Mouse (Mus musculus): ENCODE results near the gene Arid2. TPM values are rescaled to one million over a fixed set of nuclear protein-coding genes. Genes with fewer than 3 reads are reported as not detected.
"Not testable (repeated sequence)": the region's sequence is repeated elsewhere in the genome, so short reads cannot be mapped to it uniquely, and the experiment has no call there.

Gene Arid2
- 10 to 100 TPM; 16.6 to 21.0 TPM for polyA plus RNA-seq (2017; shearing (Covaris generic))

- ATAC-seq, result no peak
Measured at GRCm38 (mm10) chr15:96287369-96287975, at the start of gene Arid2. TSS of gene Arid2 (plus strand) at chr15:96287518.

- ATAC-seq, result no peak
Measured at GRCm38 (mm10) chr15:96238071-96238470, 49.2 kb upstream of the Arid2 start.

- ATAC-seq, result no peak
Measured at GRCm38 (mm10) chr15:96244171-96244570, 43.1 kb upstream of the Arid2 start.

GRCm38 (mm10) chr15:96244715-96245114 is 42.6 kb upstream of the Arid2 start:
- ATAC-seq, result not testable (repeated sequence)

GRCm38 (mm10) chr15:96253827-96254226 is 33.5 kb upstream of the Arid2 start:
- no peak for ATAC-seq

GRCm38 (mm10) chr15:96254356-96254755 is 33.0 kb upstream of the Arid2 start:
- no peak for ATAC-seq

- ATAC-seq, result no peak
Measured at GRCm38 (mm10) chr15:96257781-96258180, 29.5 kb upstream of the Arid2 start.

- ATAC-seq, result no peak
Measured at GRCm38 (mm10) chr15:96264614-96265013, 22.7 kb upstream of the Arid2 start.

- no peak for ATAC-seq
Measured at GRCm38 (mm10) chr15:96267933-96268332, 19.4 kb upstream of the Arid2 start.

GRCm38 (mm10) chr15:96268610-96269009 is 18.7 kb upstream of the Arid2 start:
- ATAC-seq, result no peak

- no peak for ATAC-seq
Measured at GRCm38 (mm10) chr15:96269402-96269801, 17.9 kb upstream of the Arid2 start.

GRCm38 (mm10) chr15:96270272-96270880 is 16.9 kb upstream of the Arid2 start:
- ATAC-seq, result no peak

GRCm38 (mm10) chr15:96272356-96272755 is 15.0 kb upstream of the Arid2 start:
- ATAC-seq, result no peak

- no peak for ATAC-seq
Measured at GRCm38 (mm10) chr15:96274341-96274740, 13.0 kb upstream of the Arid2 start.

GRCm38 (mm10) chr15:96275198-96275597 is 12.1 kb upstream of the Arid2 start:
- no peak for ATAC-seq

- ATAC-seq, result no peak
Measured at GRCm38 (mm10) chr15:96275810-96276493, 11.4 kb upstream of the Arid2 start.

- ATAC-seq, result peak; percentile 68
Measured at GRCm38 (mm10) chr15:96277061-96277460, 10.3 kb upstream of the Arid2 start.

GRCm38 (mm10) chr15:96281236-96281635 is 6.1 kb upstream of the Arid2 start:
- no peak for ATAC-seq

GRCm38 (mm10) chr15:96283141-96283540 is 4.2 kb upstream of the Arid2 start:
- ATAC-seq, result no peak

- peak; percentile 12 for ATAC-seq
Measured at GRCm38 (mm10) chr15:96283920-96284431, 3.3 kb upstream of the Arid2 start.

GRCm38 (mm10) chr15:96284711-96285322 is 2.5 kb upstream of the Arid2 start:
- ATAC-seq, result no peak

GRCm38 (mm10) chr15:96285323-96286014 is 1.8 kb upstream of the Arid2 start:
- peak; percentile 22 for ATAC-seq

Measured in activated CD4-positive, CD25-positive, alpha-beta regulatory T cell, adult 4 months (primary cell).